Mouse (Mus musculus) forebrain, embryonic 12.5 days (tissue): ENCODE results near the gene Krt90. TPM values are rescaled to one million over a fixed set of nuclear protein-coding genes. Genes with fewer than 3 reads are reported as not detected.
"Not testable (repeated sequence)": the region's sequence is repeated elsewhere in the genome, so short reads cannot be mapped to it uniquely, and the experiment has no call there.

Source experiments
- ATAC-seq: fragments of 200-750 bp; cut with Nextera tagmentation; 2 replicates; pipeline ENCODE4 v1.8.0; 2017; ENCODE audit warnings: moderate TSS enrichment; ENCODE audit not compliant: low FRiP score
- H3K27ac ChIP-seq: fragments of 300-500 bp; sonication (generic); 2 replicates; pipeline ENCODE4 v1.5.1; 2016; ENCODE audit warnings: mild to moderate bottlenecking
- H3K27me3 ChIP-seq: fragments of 300-500 bp; sonication (generic); 2 replicates; pipeline ENCODE4 v1.6.1; 2016; ENCODE audit warnings: mild to moderate bottlenecking
- H3K36me3 ChIP-seq: fragments of 300-500 bp; sonication (generic); replicated peaks from 2 replicates; pipeline ENCODE4 v1.6.1; 2016; ENCODE audit warnings: mild to moderate bottlenecking
- H3K4me1 ChIP-seq: fragments of 300-500 bp; sonication (generic); 2 replicates; pipeline ENCODE4 v1.6.1; 2016
- H3K4me2 ChIP-seq: fragments of 300-500 bp; sonication (generic); 2 replicates; pipeline ENCODE4 v1.6.1; 2016; ENCODE audit warnings: mild to moderate bottlenecking, moderate library complexity
- H3K4me3 ChIP-seq: fragments of 300-500 bp; sonication (generic); replicated peaks from 2 replicates; pipeline ENCODE4 v1.5.1; 2016; ENCODE audit warnings: mild to moderate bottlenecking
- H3K9ac ChIP-seq: fragments of 300-500 bp; sonication (generic); 2 replicates; pipeline ENCODE4 v1.6.1; 2016; ENCODE audit warnings: mild to moderate bottlenecking
- H3K9me3 ChIP-seq: fragments of 300-500 bp; sonication (generic); 2 replicates; pipeline ENCODE4 v1.6.1; 2016
- WGBS: fragments of 180-500 bp; shearing (Covaris S2); methylation state at CpG from one replicate; pipeline ENCODE4 v1.1.7; 2016; 5-methylcytosine and 5-hydroxymethylcytosine counted together
- polyA plus RNA-seq: library from polyadenylated mRNA; unstranded; fragments of >200 nt; fragmentation: Nextera tagmentation; extraction: Ambion mirVana; gene quantifications from 2 replicates; pipeline ENCODE4 v1.2.1, GENCODE M21; 2016

Krt90 gene
- polyA plus RNA-seq, 1 experiment from 2014 or later, result 0.11 TPM

GRCm38 (mm10) chr15:101550567-101550966 lies 12.2 kb downstream of the Krt90 start, which contains the start of gene Krt82:
Gene Krt82 (minus strand): TSS chr15:101550667.
- Histone ChIP-seq H3K27me3 (peaks cover 9% of the 10 kb centered on the region; the same call in 1 of the 2 replicates), H3K9ac (no peak within 1 kb of the TSS), H3K4me2 (no peak within 1 kb of the TSS), H3K27ac (no peak within 1 kb of the TSS), H3K4me3 (no peak within 1 kb of the TSS), H3K4me1 (peaks cover 10% of the 10 kb centered on the region; the same call in 1 of the 2 replicates), H3K36me3 (no peaks in the 10 kb centered on the region), H3K9me3 (no peaks in the 10 kb centered on the region)
- ATAC-seq, result no peak
- WGBS, result 87% methylated on average over 7 of the region's 7 CpGs

GRCm38 (mm10) chr15:101544478-101544877 lies 18.3 kb downstream of the Krt90 start:
- H3K9ac ChIP-seq, result no peak overlapping the region
- ATAC-seq, result no peak
- no peaks in the 10 kb centered on the region for H3K4me1 ChIP-seq

GRCm38 (mm10) chr15:101542543-101542942 lies 20.2 kb downstream of the Krt90 start:
- ATAC-seq, result no peak
- WGBS, result 63% methylated on average over 9 of the region's 9 CpGs

More at GRCm38 (mm10) chr15:101544478-101544877, 18.3 kb downstream of the Krt90 start:
- Histone ChIP-seq H3K9me3 (no peaks in the 10 kb centered on the region), H3K36me3 (no peaks in the 10 kb centered on the region), H3K27me3 (no peaks in the 10 kb centered on the region), H3K27ac (no peak overlapping the region), H3K4me2 (no peak overlapping the region), H3K4me3 (no peak overlapping the region)
- 60% methylated on average over 3 of the region's 3 CpGs for WGBS

GRCm38 (mm10) chr15:101538580-101538900 lies 24.2 kb downstream of the Krt90 start:
- no peak overlapping the region for H3K27ac ChIP-seq
- no peaks in the 10 kb centered on the region for H3K4me1 ChIP-seq
- no peak overlapping the region for H3K4me2 ChIP-seq
- H3K27me3 ChIP-seq, result no peaks in the 10 kb centered on the region; the same call in 1 of the 2 replicates
- no peak for ATAC-seq
- H3K36me3 ChIP-seq, result no peaks in the 10 kb centered on the region
- 50% methylated on average over 4 of the region's 4 CpGs for WGBS
- H3K9me3 ChIP-seq, result no peaks in the 10 kb centered on the region
- H3K4me3 ChIP-seq, result no peak overlapping the region
- H3K9ac ChIP-seq, result no peak overlapping the region

More at GRCm38 (mm10) chr15:101542543-101542942, 20.2 kb downstream of the Krt90 start:
- Histone ChIP-seq H3K27ac (no peak overlapping the region), H3K36me3 (no peaks in the 10 kb centered on the region), H3K9me3 (no peaks in the 10 kb centered on the region), H3K9ac (no peak overlapping the region), H3K4me2 (no peak overlapping the region), H3K4me3 (no peak overlapping the region), H3K4me1 (no peaks in the 10 kb centered on the region), H3K27me3 (no peaks in the 10 kb centered on the region)

- Histone ChIP-seq H3K4me1 (no peaks in the 10 kb centered on the region), H3K4me2 (no peak overlapping the region), H3K36me3 (no peaks in the 10 kb centered on the region), H3K27ac (no peak overlapping the region), H3K4me3 (no peak overlapping the region), H3K27me3 (no peaks in the 10 kb centered on the region; the same call in 1 of the 2 replicates), H3K9ac (no peak overlapping the region), H3K9me3 (no peaks in the 10 kb centered on the region)
- no peak for ATAC-seq
- 47% methylated on average over 7 of the region's 7 CpGs for WGBS
Observed at GRCm38 (mm10) chr15:101537864-101538579, 24.7 kb downstream of the Krt90 start.

GRCm38 (mm10) chr15:101536054-101536850 lies 26.5 kb downstream of the Krt90 start:
- 67% methylated on average over 9 of the region's 9 CpGs for WGBS
- Histone ChIP-seq H3K4me1 (no peaks in the 10 kb centered on the region), H3K27me3 (no peaks in the 10 kb centered on the region; the same call in 1 of the 2 replicates), H3K4me3 (no peak overlapping the region), H3K27ac (no peak overlapping the region), H3K4me2 (no peak overlapping the region), H3K9me3 (no peaks in the 10 kb centered on the region), H3K36me3 (no peaks in the 10 kb centered on the region), H3K9ac (no peak overlapping the region)
- no peak for ATAC-seq

GRCm38 (mm10) chr15:101532720-101533119 lies 30.0 kb downstream of the Krt90 start, which contains the start of gene Krt84:
Gene Krt84 (minus strand): TSS chr15:101532820.
- H3K27ac ChIP-seq, result no peak within 1 kb of the TSS
- H3K9me3 ChIP-seq, result no peaks in the 10 kb centered on the region
- no peaks in the 10 kb centered on the region for H3K36me3 ChIP-seq
- no peak within 1 kb of the TSS for H3K4me2 ChIP-seq
- no peaks in the 10 kb centered on the region for H3K4me1 ChIP-seq
- ATAC-seq, result no peak
- H3K9ac ChIP-seq, result no peak within 1 kb of the TSS
- 86% methylated on average over 7 of the region's 7 CpGs for WGBS
- H3K27me3 ChIP-seq, result no peaks in the 10 kb centered on the region; the same call in 1 of the 2 replicates
- H3K4me3 ChIP-seq, result no peak within 1 kb of the TSS

- no peak overlapping the region for H3K27ac ChIP-seq
- H3K4me3 ChIP-seq, result no peak overlapping the region
- WGBS, result 78% methylated on average over 4 of the region's 4 CpGs
- peaks cover 4% of the 10 kb centered on the region; the same call in 1 of the 2 replicates for H3K27me3 ChIP-seq
- no peaks in the 10 kb centered on the region for H3K9me3 ChIP-seq
- H3K4me1 ChIP-seq, result no peaks in the 10 kb centered on the region
- no peak overlapping the region for H3K9ac ChIP-seq
- no peak for ATAC-seq
- H3K4me2 ChIP-seq, result no peak overlapping the region
- no peaks in the 10 kb centered on the region for H3K36me3 ChIP-seq
Observed at GRCm38 (mm10) chr15:101522556-101523232, 40.1 kb downstream of the Krt90 start.

- no peak overlapping the region for H3K9ac ChIP-seq
- H3K27me3 ChIP-seq, result peaks cover 4% of the 10 kb centered on the region; the same call in 1 of the 2 replicates
- no peaks in the 10 kb centered on the region for H3K9me3 ChIP-seq
- no peak overlapping the region for H3K4me2 ChIP-seq
- 12% methylated on average over 2 of the region's 2 CpGs for WGBS
- no peak overlapping the region for H3K4me3 ChIP-seq
- H3K36me3 ChIP-seq, result no peaks in the 10 kb centered on the region
- ATAC-seq, result no peak
- H3K27ac ChIP-seq, result no peak overlapping the region
- H3K4me1 ChIP-seq, result no peaks in the 10 kb centered on the region
Observed at GRCm38 (mm10) chr15:101519792-101520191, 43.0 kb downstream of the Krt90 start.

- WGBS, result 84% methylated on average over 2 of the region's 2 CpGs
Observed at GRCm38 (mm10) chr15:101517161-101517560, 45.6 kb downstream of the Krt90 start, which contains the start of gene Gm49425. Gene Gm49425 (minus strand): TSS chr15:101517261.

GRCm38 (mm10) chr15:101508247-101508646 lies 54.5 kb downstream of the Krt90 start:
- H3K27me3 ChIP-seq, result no peaks in the 10 kb centered on the region
- H3K4me1 ChIP-seq, result no peaks in the 10 kb centered on the region
- WGBS, result 89% methylated on average over 9 of the region's 9 CpGs
- no peak overlapping the region for H3K9ac ChIP-seq
- ATAC-seq, result no peak
- H3K4me2 ChIP-seq, result no peak overlapping the region
- no peak overlapping the region for H3K4me3 ChIP-seq
- H3K9me3 ChIP-seq, result no peaks in the 10 kb centered on the region
- no peak overlapping the region for H3K27ac ChIP-seq
- no peaks in the 10 kb centered on the region for H3K36me3 ChIP-seq

More at GRCm38 (mm10) chr15:101517161-101517560, 45.6 kb downstream of the Krt90 start, which contains the start of gene Gm49425:
- not testable (repeated sequence) for H3K36me3 ChIP-seq, H3K4me1 ChIP-seq, H3K27me3 ChIP-seq, H3K9me3 ChIP-seq, H3K9ac ChIP-seq, ATAC-seq, H3K4me2 ChIP-seq, H3K27ac ChIP-seq, H3K4me3 ChIP-seq
